Mouse (Mus musculus) MEL (cell line): Measurements from ENCODE around the gene Rasgrp1. TPM values are rescaled to one million over a fixed set of nuclear protein-coding genes. Genes with fewer than 3 reads are reported as not detected.

Experiments used
- DNase-seq: peaks from one replicate; pipeline ENCODE4 v3.0.0; 2011; ENCODE audit warnings: low read depth, low spot score
- H3K27ac ChIP-seq: 2 replicates; pipeline ENCODE4 v1.5.1; 2012; ENCODE audit warnings: low read depth, mild to moderate bottlenecking, control low read depth, low read length, moderate library complexity; ENCODE audit not compliant: control insufficient read depth
- H3K27me3 ChIP-seq, 2 experiments: fragments of 150-350 bp in 1 of 2; sonication (generic) in 1 of 2; 2 replicates each; pipeline ENCODE4 v1.6.1; 2012; ENCODE audit warnings: low read length in 2 of 2, mild to moderate bottlenecking in 2 of 2, improper control_type of control experiment in 1 of 2, moderate library complexity in 1 of 2; ENCODE audit not compliant: insufficient read depth in 2 of 2, control insufficient read depth in 1 of 2
- H3K36me3 ChIP-seq, 2 experiments: 2 replicates each; pipeline ENCODE4 v1.6.1; 2012 to 2014; ENCODE audit warnings: low read length in 2 of 2, improper control_type of control experiment in 1 of 2, inconsistent platforms in 1 of 2, mild to moderate bottlenecking in 1 of 2; ENCODE audit not compliant: insufficient read depth in 2 of 2, control insufficient read depth in 1 of 2
- H3K4me1 ChIP-seq, 2 experiments: fragments of 150-350 bp in 1 of 2; sonication (generic) in 1 of 2; 2 replicates each; pipeline ENCODE4 v1.6.1; 2012; ENCODE audit warnings: low read length in 2 of 2, improper control_type of control experiment in 1 of 2, mild to moderate bottlenecking in 1 of 2; ENCODE audit not compliant: insufficient read depth in 2 of 2, control insufficient read depth in 1 of 2
- H3K4me3 ChIP-seq, 2 experiments: fragments of 150-350 bp in 1 of 2; sonication (generic) in 1 of 2; 2 replicates each; pipeline ENCODE4 v1.5.1; 2012; ENCODE audit warnings: low read depth in 2 of 2, low read length in 2 of 2, mild to moderate bottlenecking in 2 of 2, moderate library complexity in 2 of 2, control low read depth in 1 of 2, improper control_type of control experiment in 1 of 2; ENCODE audit not compliant: control insufficient read depth in 1 of 2, insufficient read depth in 1 of 2
- H3K79me2 ChIP-seq: 2 replicates; pipeline ENCODE4 v1.6.1; 2012; ENCODE audit warnings: mild to moderate bottlenecking, low read length, moderate library complexity; ENCODE audit not compliant: control insufficient read depth, poor library complexity, insufficient read depth
- H3K9ac ChIP-seq: 2 replicates; pipeline ENCODE4 v1.6.1; 2012; ENCODE audit warnings: low read depth, mild to moderate bottlenecking, control low read depth, low read length, moderate library complexity; ENCODE audit not compliant: control insufficient read depth, poor library complexity, severe bottlenecking
- H3K9me3 ChIP-seq: fragments of 150-350 bp; sonication (generic); replicated peaks from 2 replicates; pipeline ENCODE4 v1.6.1; 2012; ENCODE audit warnings: mild to moderate bottlenecking, low read length, improper control_type of control experiment, moderate library complexity; ENCODE audit not compliant: insufficient read depth
- BHLHE40 ChIP-seq: IDR thresholded peaks from 2 replicates; pipeline ENCODE4 v1.6.1; 2012; ENCODE audit warnings: low read depth, mild to moderate bottlenecking, inconsistent platforms, low read length, improper control_type of control experiment, borderline replicate concordance
- CHD1 ChIP-seq: IDR thresholded peaks from 2 replicates; pipeline ENCODE4 v1.6.1; 2012; ENCODE audit warnings: low read depth, mild to moderate bottlenecking, inconsistent platforms, low read length, improper control_type of control experiment
- CHD2 ChIP-seq: IDR thresholded peaks from 2 replicates; pipeline ENCODE4 v1.6.1; 2011; ENCODE audit warnings: low read length, improper control_type of control experiment
- CTCF ChIP-seq, 3 experiments: IDR thresholded peaks in 2 of 3; conservative IDR thresholded peaks in 1 of 3; 2 replicates each; pipeline ENCODE4 v1.5.1; 2011 to 2012; ENCODE audit warnings: low read length in 3 of 3, low read depth in 2 of 3, mild to moderate bottlenecking in 2 of 3, improper control_type of control experiment in 1 of 3, inconsistent platforms in 1 of 3, mixed read lengths in 1 of 3, moderate library complexity in 1 of 3; ENCODE audit not compliant: control insufficient read depth in 1 of 3, insufficient read depth in 1 of 3, poor library complexity in 1 of 3, severe bottlenecking in 1 of 3
- E2F4 ChIP-seq: IDR thresholded peaks from 2 replicates; pipeline ENCODE4 v1.6.1; 2011; ENCODE audit warnings: low read depth, low read length, improper control_type of control experiment, borderline replicate concordance
- ELF1 ChIP-seq: IDR thresholded peaks from 2 replicates; pipeline ENCODE4 v1.6.1; 2014; ENCODE audit warnings: low read depth, mild to moderate bottlenecking, inconsistent platforms, low read length, improper control_type of control experiment, moderate library complexity
- EP300 ChIP-seq, 2 experiments: IDR thresholded peaks; 2 replicates each; pipeline ENCODE4 v1.6.1; 2011; ENCODE audit warnings: improper control_type of control experiment in 2 of 2, low read length in 2 of 2, low read depth in 1 of 2, mild to moderate bottlenecking in 1 of 2
- ETS1 ChIP-seq: IDR thresholded peaks from 2 replicates; pipeline ENCODE4 v1.6.1; 2012; ENCODE audit warnings: low read depth, mild to moderate bottlenecking, inconsistent platforms, low read length, improper control_type of control experiment, moderate library complexity
- GABPA ChIP-seq: IDR thresholded peaks from 2 replicates; pipeline ENCODE4 v1.6.1; 2012; ENCODE audit warnings: low read depth, mild to moderate bottlenecking, inconsistent platforms, low read length, improper control_type of control experiment, moderate library complexity
- JUND ChIP-seq: IDR thresholded peaks from 2 replicates; pipeline ENCODE4 v1.6.1; 2011; ENCODE audit warnings: low read depth, mild to moderate bottlenecking, improper control_type of control experiment, low read length
- MAFK ChIP-seq: IDR thresholded peaks from 2 replicates; pipeline ENCODE4 v1.6.1; 2011; ENCODE audit warnings: low read depth, mild to moderate bottlenecking, low read length, improper control_type of control experiment, borderline replicate concordance
- MEF2A ChIP-seq: IDR thresholded peaks from 2 replicates; pipeline ENCODE4 v1.6.1; 2014; ENCODE audit warnings: low read depth, mild to moderate bottlenecking, inconsistent platforms, low read length, improper control_type of control experiment; ENCODE audit not compliant: poor library complexity, insufficient replicate concordance, severe bottlenecking; ENCODE audit errors: extremely low read depth
- MYC ChIP-seq: IDR thresholded peaks from 2 replicates; pipeline ENCODE4 v1.6.1; 2011; ENCODE audit warnings: low read depth, mild to moderate bottlenecking, low read length, improper control_type of control experiment, moderate library complexity
- NRF1 ChIP-seq: IDR thresholded peaks from 2 replicates; pipeline ENCODE4 v1.6.1; 2014; ENCODE audit warnings: low read depth, mild to moderate bottlenecking, inconsistent platforms, low read length, improper control_type of control experiment, moderate library complexity; ENCODE audit not compliant: poor library complexity, insufficient read depth, severe bottlenecking
- POLR2A ChIP-seq, 2 experiments: IDR thresholded peaks; 2 replicates each; pipeline ENCODE4 v1.6.1; 2011 to 2012; ENCODE audit warnings: low read length in 2 of 2, mild to moderate bottlenecking in 2 of 2, control low read depth in 1 of 2, improper control_type of control experiment in 1 of 2, low read depth in 1 of 2, moderate library complexity in 1 of 2; ENCODE audit not compliant: control insufficient read depth in 1 of 2, insufficient read depth in 1 of 2, poor library complexity in 1 of 2
- POLR2AphosphoS2 ChIP-seq: IDR thresholded peaks from 2 replicates; pipeline ENCODE4 v1.6.1; 2011; ENCODE audit warnings: low read length, improper control_type of control experiment
- RAD21 ChIP-seq: IDR thresholded peaks from 2 replicates; pipeline ENCODE4 v1.6.1; 2011; ENCODE audit warnings: mild to moderate bottlenecking, low read depth, low read length, improper control_type of control experiment
- RCOR1 ChIP-seq: IDR thresholded peaks from 2 replicates; pipeline ENCODE4 v1.6.1; 2012; ENCODE audit warnings: low read depth, mild to moderate bottlenecking, inconsistent platforms, low read length, improper control_type of control experiment
- SMC3 ChIP-seq: IDR thresholded peaks from 2 replicates; pipeline ENCODE4 v1.6.1; 2011; ENCODE audit warnings: low read depth, low read length, improper control_type of control experiment
- TCF12 ChIP-seq: IDR thresholded peaks from 2 replicates; pipeline ENCODE4 v1.6.1; 2014; ENCODE audit warnings: low read depth, mild to moderate bottlenecking, inconsistent platforms, low read length, improper control_type of control experiment, moderate library complexity
- UBTF ChIP-seq: IDR thresholded peaks from 2 replicates; pipeline ENCODE4 v1.6.1; 2012; ENCODE audit warnings: low read depth, mild to moderate bottlenecking, inconsistent platforms, low read length, improper control_type of control experiment, moderate library complexity, borderline replicate concordance; ENCODE audit not compliant: insufficient read depth
- ZKSCAN1 ChIP-seq: IDR thresholded peaks from 2 replicates; pipeline ENCODE4 v1.6.1; 2012; ENCODE audit warnings: low read depth, mild to moderate bottlenecking, inconsistent platforms, low read length, improper control_type of control experiment, moderate library complexity
- ZMIZ1 ChIP-seq: IDR thresholded peaks from 2 replicates; pipeline ENCODE4 v1.6.1; 2012; ENCODE audit warnings: low read depth, mild to moderate bottlenecking, inconsistent platforms, low read length, improper control_type of control experiment, moderate library complexity
- ZNF384 ChIP-seq: IDR thresholded peaks from 2 replicates; pipeline ENCODE4 v1.6.1; 2012; ENCODE audit warnings: low read depth, mild to moderate bottlenecking, inconsistent platforms, low read length, improper control_type of control experiment
- polyA plus RNA-seq, 2 experiments: library from polyadenylated mRNA; stranded (reverse) in 1 of 2; unstranded in 1 of 2; fragments of >175 nt in 1 of 2; fragments of >200 nt in 1 of 2; gene quantifications; 2 replicates each; pipeline versions ENCODE4 v1.2.1 to v1.2.4; 2012; ENCODE audit warnings: low replicate concordance in 2 of 2, low read depth in 1 of 2; ENCODE audit not compliant: insufficient read length in 2 of 2, insufficient read depth in 1 of 2, missing spikeins in 1 of 2
- total RNA-seq: library from RNA; depleted of rRNA; stranded (reverse); fragments of 300-350 nt; gene quantifications from 2 replicates; pipeline ENCODE4 v1.2.3, GENCODE M21; 2012

Gene Rasgrp1
- total and polyA plus RNA-seq, 3 experiments = not detected

- Histone ChIP-seq H3K4me1 (no peaks in the 10 kb centered on the region), H3K4me3 (no peak overlapping the region), H3K36me3 (peaks cover 0 to 4% of the 10 kb centered on the region in 2 experiments; a peak in 2 of 4 replicates), H3K79me2 (no peaks in the 10 kb centered on the region), H3K27me3 (no peaks in the 10 kb centered on the region), H3K9me3 (no peaks in the 10 kb centered on the region), H3K27ac (no peak overlapping the region), H3K9ac (no peak overlapping the region)
- TF ChIP-seq CHD1 = no peak
- TF ChIP-seq EP300 (IDR thresholded peaks at IDR 0.05; ENCODE audit: low read depth in 1 of 2, low read length in 2 of 2) = no peak
- no peak for TF ChIP-seq NRF1
- TF ChIP-seq RAD21 = peak; percentile 42
- TF ChIP-seq MEF2A = no peak
- TF ChIP-seq SMC3 = peak; percentile 42; the same call in 1 of the 2 replicates
- TF ChIP-seq ZKSCAN1 = no peak
- TF ChIP-seq CTCF (IDR thresholded peaks at IDR 0.05 in 2 of 3, conservative IDR thresholded peaks at IDR 0.05 in 1 of 3; ENCODE audit: control insufficient read depth in 1 of 3, insufficient read depth in 1 of 3, low read depth in 2 of 3, low read length in 3 of 3, poor library complexity in 1 of 3, severe bottlenecking in 1 of 3) = peak; percentile 68 to 88 (median 85)
- no peak for TF ChIP-seq POLR2A (IDR thresholded peaks at IDR 0.05; ENCODE audit: control insufficient read depth in 1 of 2, insufficient read depth in 1 of 2, low read depth in 1 of 2, low read length in 2 of 2, poor library complexity in 1 of 2)
- peak; percentile 51 for DNase-seq
These were observed 78.9 kb downstream of the Rasgrp1 start for GRCm38 (mm10) chr2:117263786-117264408.

- Histone ChIP-seq H3K9ac (no peak overlapping the region), H3K36me3 (peaks cover 2 to 9% of the 10 kb centered on the region in 2 experiments), H3K79me2 (no peaks in the 10 kb centered on the region), H3K27ac (no peak overlapping the region), H3K9me3 (no peaks in the 10 kb centered on the region), H3K27me3 (no peaks in the 10 kb centered on the region), H3K4me1 (peaks cover 4 to 8% of the 10 kb centered on the region in 2 experiments), H3K4me3 (no peak overlapping the region)
- no peak for DNase-seq
- TF ChIP-seq CTCF (IDR thresholded peaks at IDR 0.05 in 2 of 3, conservative IDR thresholded peaks at IDR 0.05 in 1 of 3; ENCODE audit: control insufficient read depth in 1 of 3, insufficient read depth in 1 of 3, low read depth in 2 of 3, low read length in 3 of 3, poor library complexity in 1 of 3, severe bottlenecking in 1 of 3) (no peak), POLR2AphosphoS2 (no peak), JUND (no peak), RAD21 (no peak), MEF2A (no peak), GABPA (no peak), RCOR1 (no peak), MYC (no peak), ZKSCAN1 (no peak), MAFK (no peak), E2F4 (no peak), ZMIZ1 (no peak), UBTF (no peak), CHD2 (no peak), TCF12 (no peak), ZNF384 (no peak), ETS1 (no peak), ELF1 (no peak), BHLHE40 (no peak), EP300 (IDR thresholded peaks at IDR 0.05; ENCODE audit: low read depth in 1 of 2, low read length in 2 of 2) (no peak)
These were observed 80.6 kb downstream of the Rasgrp1 start for GRCm38 (mm10) chr2:117262184-117262583.
